Mouse (Mus musculus) heart, postnatal 36 days (tissue): ENCODE measurements at regions not wholly inside any gene's neighbourhood (a gene's known extent, or its start where the extent isn't known, plus 50 kb on each side); places are given as distances from the start of the nearest gene placed in this dataset.

Experiments used
- DNase-seq, 2 experiments: peaks; one replicate each; pipeline ENCODE4 v3.0.0; 2021 to 2022
- intact Hi-C: fragments of 180-260 bp; cut with DNase I; formaldehyde crosslinking; loops from one replicate; pipeline ENCODE4 v1.15.1; 2025

DNA sequence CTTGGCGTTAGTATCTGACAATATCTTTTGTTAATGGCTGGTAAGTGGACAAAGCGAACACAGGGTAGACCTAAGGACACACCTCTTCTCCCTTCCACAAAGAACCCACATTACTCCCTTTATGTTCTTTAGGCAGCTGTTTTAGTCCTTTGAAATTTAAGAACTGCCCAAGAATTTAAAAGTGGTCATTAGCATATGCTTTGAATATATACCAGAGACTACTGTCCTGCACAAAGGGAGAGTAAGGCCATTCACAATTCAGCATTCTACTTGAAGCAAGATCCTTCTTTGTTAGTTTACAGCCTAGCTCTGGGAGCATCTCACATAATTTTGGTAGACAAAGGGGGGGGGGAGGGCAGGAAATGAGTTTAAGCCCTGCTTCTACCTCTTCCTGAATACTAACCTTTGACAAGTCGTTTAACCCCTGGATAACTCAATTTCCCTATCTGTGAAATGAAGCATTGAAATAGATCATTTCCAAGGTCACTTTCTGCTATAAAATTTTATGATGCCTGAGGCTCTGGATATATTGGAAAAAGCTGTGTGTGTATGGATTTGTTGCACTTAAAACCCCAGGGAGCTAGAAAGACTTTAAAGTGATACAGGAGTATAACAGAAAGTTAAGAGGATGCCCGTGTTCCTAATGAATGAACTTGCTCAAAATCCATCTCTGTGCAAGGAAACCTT is 62.0 kb upstream of the Bach2 start:
- intact Hi-C loops = no loop called here

DNA sequence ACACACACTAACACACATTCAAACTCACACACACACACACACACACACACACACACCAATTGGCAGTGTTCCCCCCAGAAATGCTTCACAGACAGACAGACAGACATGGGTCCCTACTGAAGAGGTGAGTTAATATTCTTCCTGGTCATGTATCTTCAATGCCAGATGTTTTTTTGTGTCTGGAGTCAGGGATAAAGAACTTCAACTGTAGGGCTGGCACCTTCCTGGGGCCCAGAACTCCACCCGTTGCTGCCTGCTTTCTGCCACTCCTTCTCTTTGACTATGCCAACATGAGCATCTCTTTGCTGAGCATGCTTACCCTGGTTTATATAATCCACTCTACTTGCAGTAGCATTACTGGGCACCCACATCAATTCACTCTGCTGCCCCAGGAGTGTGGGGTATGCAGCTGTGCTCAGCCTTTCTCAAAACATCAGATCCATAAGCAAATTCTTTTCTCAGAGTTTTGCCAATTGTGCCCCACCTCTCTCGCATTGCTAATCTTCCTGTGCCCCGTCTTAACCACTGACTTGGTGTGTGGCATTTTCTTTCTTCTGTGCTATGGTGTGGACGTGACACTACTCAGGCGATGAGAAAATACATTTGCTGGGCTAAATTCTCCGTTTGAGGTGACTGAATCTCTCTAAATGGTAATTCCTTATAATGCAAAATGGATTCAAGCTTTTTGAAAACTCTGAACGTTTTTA is 60.5 kb upstream of the Bach2 start:
- intact Hi-C loops = no loop called here
- DNase-seq = no peak

More for the DNA sequence above, 62.0 kb upstream of the Bach2 start:
- no peak for DNase-seq

DNA sequence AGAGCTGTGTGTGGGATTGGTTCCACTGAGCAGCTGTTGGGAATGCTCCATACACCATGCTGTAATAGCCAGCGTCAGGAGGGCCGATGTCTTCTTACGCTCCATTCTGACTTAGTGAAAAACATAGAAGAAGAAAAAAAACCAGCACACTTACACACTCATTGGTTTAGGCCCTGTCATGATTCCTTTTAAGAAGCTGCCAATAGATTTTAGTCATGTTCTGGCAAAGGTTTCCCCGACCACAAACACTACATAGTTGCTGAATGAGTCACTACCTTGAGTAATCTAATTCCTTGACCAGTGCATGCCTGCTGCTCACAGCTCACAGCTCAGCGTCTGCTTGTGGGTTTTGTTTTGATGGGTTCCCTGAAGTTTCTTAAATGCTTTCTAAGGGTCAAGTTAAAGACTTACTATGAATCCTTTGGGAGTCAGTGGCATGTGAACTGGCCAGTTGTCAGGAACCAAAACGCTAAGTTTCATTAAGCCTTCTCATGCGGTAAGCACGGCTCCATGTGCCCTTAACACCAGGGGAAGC is 58.8 kb upstream of the Bach2 start:
- peak in 1 of 2 experiments; percentile 43 for DNase-seq
- intact Hi-C loops = loop anchor here (5.0 kb wide), 1 partner anchor 58 kb away; the partner anchor contains the start of gene Bach2

DNA sequence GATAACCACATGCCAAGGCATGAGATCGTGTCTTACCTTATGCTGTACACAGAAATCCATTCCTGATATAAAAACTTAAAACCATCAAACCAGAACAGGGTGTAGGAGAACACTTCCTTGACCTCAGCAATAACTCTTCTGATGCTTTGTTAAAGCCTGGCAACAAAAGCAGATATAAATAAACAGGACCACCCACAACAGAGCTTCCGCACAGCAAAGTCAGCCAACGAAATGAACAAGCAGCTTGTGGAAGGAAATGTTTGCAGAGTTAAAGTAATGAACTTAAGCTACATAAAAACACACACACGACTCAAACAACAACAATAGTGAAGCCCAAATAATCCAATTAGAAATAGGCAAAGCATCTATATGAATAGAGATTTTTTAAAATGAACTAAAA is 54.8 kb upstream of the Bach2 start:
- intact Hi-C loops = loop anchor here (5.0 kb wide), 1 partner anchor 54 kb away; the partner anchor contains the start of gene Bach2
- DNase-seq = no peak

DNA sequence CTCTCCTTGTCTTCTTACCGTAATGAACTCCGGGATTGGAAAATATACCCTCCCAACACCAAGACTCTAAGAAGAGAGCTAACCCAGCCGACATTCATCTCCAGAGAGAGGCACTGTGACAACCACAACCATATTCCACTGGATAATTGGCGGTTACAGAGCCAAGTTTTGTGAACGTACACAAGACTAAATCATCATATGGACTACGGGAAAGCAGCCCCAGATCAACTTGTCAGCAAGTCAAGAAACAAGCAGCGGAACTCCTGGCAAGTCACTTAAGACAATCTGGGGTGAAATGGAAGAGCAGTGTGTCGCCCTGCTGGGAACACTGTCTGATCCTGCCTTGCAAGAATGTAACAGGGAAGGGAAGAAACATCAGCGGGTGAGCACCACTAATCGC is 52.6 kb upstream of the Bach2 start:
- no peak for DNase-seq
- intact Hi-C loops = no loop called here

DNA sequence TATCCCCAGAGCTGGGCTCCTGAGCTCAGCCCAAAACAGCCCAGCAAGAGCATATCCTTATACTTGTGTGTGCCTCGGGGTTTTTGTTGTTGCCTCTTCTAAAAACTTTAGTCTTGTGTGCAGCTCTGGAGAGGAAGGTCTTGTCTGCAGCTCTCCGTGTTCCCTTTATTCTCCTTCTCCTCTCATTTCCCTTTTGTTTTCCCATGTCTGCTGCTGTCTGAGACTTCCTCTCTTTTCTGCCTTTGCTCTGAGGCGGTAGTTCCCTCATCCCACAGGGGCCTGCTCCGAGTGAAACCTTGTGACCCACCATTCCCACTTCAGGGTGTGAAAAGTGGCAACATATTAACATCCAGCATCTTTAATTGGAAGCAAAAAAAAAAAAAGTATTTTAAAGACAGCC is 51.5 kb upstream of the Bach2 start:
- intact Hi-C loops = no loop called here
- DNase-seq = no peak

DNA sequence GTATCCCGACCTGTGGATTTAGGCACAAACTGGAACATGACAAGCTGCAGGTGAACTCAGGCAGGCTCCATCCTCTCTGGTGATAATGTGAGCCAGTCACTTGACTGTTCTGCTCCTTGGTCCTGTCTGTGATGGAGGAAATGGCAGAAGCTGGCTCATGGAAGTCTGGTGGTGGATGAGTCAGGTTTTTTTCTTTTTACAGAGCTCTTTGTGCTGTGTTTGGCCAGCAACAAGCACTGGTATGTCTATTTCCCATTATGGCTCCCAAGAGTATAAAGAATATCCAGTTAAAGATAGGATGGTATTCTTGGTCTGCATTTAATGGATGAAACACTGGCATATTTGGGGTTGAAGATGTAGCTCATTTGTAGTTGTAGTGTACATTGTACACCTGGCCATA is 50.5 kb upstream of the Bach2 start:
- no peak for DNase-seq
- intact Hi-C loops = no loop called here

DNA sequence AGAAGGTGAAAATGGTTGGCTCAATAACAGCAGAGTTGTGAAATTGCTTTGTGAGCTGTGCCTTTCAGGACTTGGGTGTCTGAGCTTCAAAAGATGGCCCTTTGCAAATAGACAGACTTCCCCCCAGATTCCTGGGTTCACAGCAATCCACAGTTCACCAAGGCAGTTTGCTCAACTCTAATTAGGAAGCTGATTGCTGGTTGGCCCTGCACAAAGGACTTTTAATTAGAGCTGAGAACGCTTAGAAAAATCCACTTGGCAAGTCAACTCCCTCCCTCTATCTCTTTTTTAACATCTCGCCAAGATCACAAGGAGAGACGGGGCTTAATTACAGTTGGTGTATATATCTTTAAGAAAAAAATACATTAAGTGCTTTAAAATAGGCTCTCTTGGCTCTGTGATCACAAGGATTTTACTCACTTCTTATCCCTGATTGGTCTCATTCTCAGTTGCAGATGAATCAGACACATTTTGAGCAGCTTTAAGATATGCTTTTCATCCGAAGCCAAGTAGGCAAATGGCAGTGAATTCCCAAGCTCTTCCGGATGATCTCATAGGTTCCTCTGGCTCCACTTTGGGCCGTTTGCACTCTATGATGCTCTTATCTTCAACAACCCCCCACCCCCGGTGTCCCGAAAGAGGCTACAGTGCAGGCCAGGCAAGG is 49.7 kb upstream of the Bach2 start:
- intact Hi-C loops = no loop called here
- no peak for DNase-seq
